Mouse (Mus musculus) megakaryocyte progenitor cell, adult 5-6 weeks (primary cell): ENCODE measurements around the gene Mdh2. TPM values are rescaled to one million over a fixed set of nuclear protein-coding genes. Genes with fewer than 3 reads are reported as not detected.
A peak's percentile ranks its signal among the peaks of the same experiment; 100 is the strongest.

Source experiments
- ATAC-seq: replicated peaks from 2 replicates; pipeline ENCODE4 v1.8.0; 2016; ENCODE audit warnings: mild to moderate bottlenecking, moderate TSS enrichment, inconsistent platforms; ENCODE audit not compliant: poor library complexity
- total RNA-seq, 2 experiments: library from RNA; stranded (forward) in 1 of 2; stranded (reverse) in 1 of 2; fragments of 157-497, 149-512 nt in 1 of 2; fragments of 200-1000 nt in 1 of 2; gene quantifications; 2 replicates each; pipeline versions ENCODE4 v1.2.3 to v1.2.4; 2015 to 2017

The Mdh2 gene
- total RNA-seq, 2 experiments from 2014 or later: 185 to 419 TPM

GRCm38 (mm10) chr5:135832729-135833128 is 54.4 kb downstream of the Mdh2 start:
- ATAC-seq: no peak

- ATAC-seq: peak; percentile 98
These were observed 56.6 kb downstream of the Mdh2 start for GRCm38 (mm10) chr5:135834769-135835491.

- ATAC-seq: no peak
These were observed 57.2 kb downstream of the Mdh2 start for GRCm38 (mm10) chr5:135835492-135835858.

- ATAC-seq: no peak
These were observed 57.7 kb downstream of the Mdh2 start for GRCm38 (mm10) chr5:135835981-135836380.

Other genes with a start within 250 kb of the Mdh2 start
- gene Hip1, start 233.4 kb upstream of the Mdh2 start, total RNA-seq (2015): 6.9 and 8.6 TPM in 2 replicates
- gene Hip1, start 233.4 kb upstream of the Mdh2 start, total RNA-seq (2017): 9.4 and 10.6 TPM in 2 replicates
- not detected in 2 replicates for gene Ccl26, start 214.9 kb upstream of the Mdh2 start, total RNA-seq (2015)
- not detected in 2 replicates for gene Ccl26, start 214.9 kb upstream of the Mdh2 start, total RNA-seq (2017)
- 0.56 and 1.1 TPM in 2 replicates for gene Ccl24, start 205.4 kb upstream of the Mdh2 start, total RNA-seq (2015)
- not detected in 2 replicates for gene Ccl24, start 205.4 kb upstream of the Mdh2 start, total RNA-seq (2017)
- gene Rhbdd2, start 145.9 kb upstream of the Mdh2 start, total RNA-seq (2015): 14.2 and 17.1 TPM in 2 replicates
- 3.0 and 4.6 TPM in 2 replicates for gene Rhbdd2, start 145.9 kb upstream of the Mdh2 start, total RNA-seq (2017)
- gene Por, start 108.4 kb upstream of the Mdh2 start, total RNA-seq (2015): 12.7 and 21.3 TPM in 2 replicates
- gene Por, start 108.4 kb upstream of the Mdh2 start, total RNA-seq (2017): 25.2 and 36.5 TPM in 2 replicates
- gene Tmem120a, start 34.0 kb upstream of the Mdh2 start, total RNA-seq (2015): 8.5 and 11.6 TPM in 2 replicates
- gene Tmem120a, start 34.0 kb upstream of the Mdh2 start, total RNA-seq (2017): 8.2 and 19.1 TPM in 2 replicates
- not detected in 2 replicates for gene Styxl1, start 95 bp upstream of the Mdh2 start, total RNA-seq (2015)
- gene Styxl1, start 95 bp upstream of the Mdh2 start, total RNA-seq (2017): not detected in 2 replicates
- not detected in 2 replicates for gene Srrm3, start 28.4 kb downstream of the Mdh2 start, total RNA-seq (2015)
- not detected in 2 replicates for gene Srrm3, start 28.4 kb downstream of the Mdh2 start, total RNA-seq (2017)
- not detected in 2 replicates for gene Hspb1, start 109.4 kb downstream of the Mdh2 start, total RNA-seq (2015)
- not detected in 2 replicates for gene Hspb1, start 109.4 kb downstream of the Mdh2 start, total RNA-seq (2017)
- 124 and 130 TPM in 2 replicates for gene Ywhag, start 156.1 kb downstream of the Mdh2 start, total RNA-seq (2015)
- gene Ywhag, start 156.1 kb downstream of the Mdh2 start, total RNA-seq (2017): 87.4 and 88.3 TPM in 2 replicates
- gene Ssc4d, start 196.1 kb downstream of the Mdh2 start, total RNA-seq (2015): 3.3 and 6.8 TPM in 2 replicates
- 2.0 and 2.3 TPM in 2 replicates for gene Ssc4d, start 196.1 kb downstream of the Mdh2 start, total RNA-seq (2017)
- 0.10 TPM in 1 of 2 replicates, not detected in the other for gene Zp3, start 201.6 kb downstream of the Mdh2 start, total RNA-seq (2015)
- not detected in 2 replicates for gene Zp3, start 201.6 kb downstream of the Mdh2 start, total RNA-seq (2017)
- gene Dtx2, start 216.3 kb downstream of the Mdh2 start, total RNA-seq (2015): 12.9 and 13.7 TPM in 2 replicates
- 4.7 and 5.5 TPM in 2 replicates for gene Dtx2, start 216.3 kb downstream of the Mdh2 start, total RNA-seq (2017)